8 mouse cellular contexts compared by ENCODE assay signal in the genomic region with DNA sequence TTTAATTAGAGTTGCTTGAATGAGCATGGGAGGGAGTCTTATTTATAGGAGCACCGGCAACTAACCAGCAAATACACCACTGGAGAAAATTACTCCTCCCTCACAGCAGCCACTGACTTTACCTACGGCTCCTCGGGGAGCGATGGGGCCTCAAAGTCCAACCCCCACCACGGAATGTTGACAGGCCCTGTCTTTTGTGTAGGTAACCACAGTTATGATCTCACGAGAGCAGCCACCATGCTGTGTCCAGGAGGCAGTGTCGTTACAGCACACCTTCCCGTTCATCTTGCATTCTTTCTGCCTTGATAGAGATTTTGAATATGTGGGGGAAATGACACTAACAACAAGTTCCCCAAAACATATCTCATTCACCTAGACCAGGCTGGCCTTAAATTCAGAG. TPM values are rescaled to one million over a fixed set of nuclear protein-coding genes. Genes with fewer than 3 reads are reported as not detected.
DNase-seq lines count a peak whose midpoint lies in the region; ATAC-seq lines count a peak whose summit lies in the region.

A gene (plus strand): TSS at position 209 of the 400 bp plus-strand sequence.

- H3K4me2 ChIP-seq in embryonic facial prominence, embryonic 14.5 days (ENCODE audit: low read depth, low read length), result no peak within 1 kb of the TSS
- H3K4me2 ChIP-seq in hindbrain, embryonic 11.5 days (replicated peaks; ENCODE audit: low read depth, low read length), result no peak within 1 kb of the TSS
- H3K4me2 ChIP-seq in liver, embryonic 16.5 days (ENCODE audit: low read depth, low read length), result peak within 1 kb of the TSS; percentile 70; the same call in 1 of the 2 replicates

- H3K4me3 ChIP-seq in embryonic facial prominence, embryonic 14.5 days (ENCODE audit: low read depth, low read length), result no peak within 1 kb of the TSS
- no peak within 1 kb of the TSS for H3K4me3 ChIP-seq in hindbrain, embryonic 11.5 days (ENCODE audit: low read depth, low read length)
- H3K4me3 ChIP-seq in liver, embryonic 16.5 days (ENCODE audit: low read depth, low read length), result peak within 1 kb of the TSS; percentile 98

- 0 out of 2 replicates have a peak, but pooled peaks cover 6% of the 10 kb centered on the region for H3K4me1 ChIP-seq in embryonic facial prominence, embryonic 14.5 days (ENCODE audit: control insufficient read depth, insufficient read depth, low read length)
- no peaks in the 10 kb centered on the region for H3K4me1 ChIP-seq in hindbrain, embryonic 11.5 days (replicated peaks; ENCODE audit: control insufficient read depth, insufficient read depth, low read length)
- peaks cover 14% of the 10 kb centered on the region for H3K4me1 ChIP-seq in liver, embryonic 16.5 days (ENCODE audit: control insufficient read depth, low read depth, low read length)

- no peak within 1 kb of the TSS for H3K27ac ChIP-seq in embryonic facial prominence, embryonic 14.5 days (replicated peaks; ENCODE audit: low read depth, low read length)
- H3K27ac ChIP-seq in hindbrain, embryonic 11.5 days (ENCODE audit: low read depth, low read length), result no peak within 1 kb of the TSS
- no peak within 1 kb of the TSS for H3K27ac ChIP-seq in liver, embryonic 16.5 days (ENCODE audit: low read length)

- no peak within 1 kb of the TSS for H3K9ac ChIP-seq in embryonic facial prominence, embryonic 14.5 days (ENCODE audit: low read depth, low read length)
- no peak within 1 kb of the TSS for H3K9ac ChIP-seq in hindbrain, embryonic 11.5 days (ENCODE audit: low read depth, low read length)
- no peak within 1 kb of the TSS for H3K9ac ChIP-seq in liver, embryonic 16.5 days (ENCODE audit: low read depth, low read length)

- no peak for ATAC-seq in frontal cortex, adult (ENCODE audit: low TSS enrichment)
- ATAC-seq in embryonic facial prominence, embryonic 14.5 days (ENCODE audit: low read depth), result no peak
- ATAC-seq in hindbrain, embryonic 11.5 days (ENCODE audit: low FRiP score), result no peak
- no peak for ATAC-seq in liver, embryonic 16.5 days (ENCODE audit: low read depth)

- WGBS in embryonic facial prominence, embryonic 14.5 days, result 67% methylated on average over 8 of the region's 8 CpGs
- WGBS in hindbrain, embryonic 11.5 days, result 79% methylated on average over 8 of the region's 8 CpGs
- WGBS in liver, embryonic 16.5 days (ENCODE audit: insufficient replicate concordance), result 69% methylated on average over 8 of the region's 8 CpGs

- no peaks in the 10 kb centered on the region for H3K9me3 ChIP-seq in embryonic facial prominence, embryonic 14.5 days (ENCODE audit: control insufficient read depth, low read length)
- no peaks in the 10 kb centered on the region for H3K9me3 ChIP-seq in hindbrain, embryonic 11.5 days (ENCODE audit: control insufficient read depth, low read length)
- no peaks in the 10 kb centered on the region for H3K9me3 ChIP-seq in liver, embryonic 16.5 days (replicated peaks; ENCODE audit: control insufficient read depth, low read length)

- DNase-seq in frontal cortex, adult 2 months (ENCODE audit: extremely low spot score in 1 of 2, low spot score in 1 of 2), result no peak
- peak; percentile 46 for DNase-seq in A20 (ENCODE audit: low read depth, low spot score)
- no peak for DNase-seq in embryonic facial prominence, embryonic 14.5 days (ENCODE audit: low spot score)
- no peak for DNase-seq in hindbrain, embryonic 11.5 days (ENCODE audit: low spot score)
- no peak for DNase-seq in urinary bladder, postnatal 10 days (ENCODE audit: low spot score)
- no peak for DNase-seq in cerebellum, adult 11 months

- no peaks in the 10 kb centered on the region for H3K36me3 ChIP-seq in embryonic facial prominence, embryonic 14.5 days (ENCODE audit: control insufficient read depth, insufficient read depth, low read length)
- H3K36me3 ChIP-seq in hindbrain, embryonic 11.5 days (ENCODE audit: control insufficient read depth, insufficient read depth, low read length), result no peaks in the 10 kb centered on the region
- peaks cover 2% of the 10 kb centered on the region; the same call in 1 of the 2 replicates for H3K36me3 ChIP-seq in liver, embryonic 16.5 days (ENCODE audit: control insufficient read depth, insufficient read depth)

- H3K27me3 ChIP-seq in embryonic facial prominence, embryonic 14.5 days (replicated peaks; ENCODE audit: control insufficient read depth, insufficient read depth, low read length), result no peaks in the 10 kb centered on the region
- H3K27me3 ChIP-seq in hindbrain, embryonic 11.5 days (ENCODE audit: control insufficient read depth, insufficient read depth, low read length), result no peaks in the 10 kb centered on the region
- H3K27me3 ChIP-seq in liver, embryonic 16.5 days (ENCODE audit: control insufficient read depth, insufficient read depth, low read depth, low read length), result no peaks in the 10 kb centered on the region

RNA-seq across cellular contexts. Expression of the gene that starts here (rescaled TPM):
- polyA plus RNA-seq in frontal cortex, adult 2 months (2012; rRNA removed), result 13.7 and 14.1 TPM in 2 replicates
- polyA plus RNA-seq in embryonic facial prominence, embryonic 14.5 days (2014; fragmentation: Nextera tagmentation; extraction: Ambion mirVana), result 41.1 and 45.6 TPM in 2 replicates
- polyA plus RNA-seq in hindbrain, embryonic 11.5 days (2014; fragmentation: Nextera tagmentation; extraction: Ambion mirVana), result 55.2 and 55.4 TPM in 2 replicates
- polyA plus RNA-seq in liver, embryonic 16.5 days (2015; fragmentation: Nextera tagmentation; extraction: Ambion mirVana), result 27.6 and 31.7 TPM in 2 replicates
